ENCODE assay signal across 37 mouse cellular contexts in genomic region chr2:164445399-164446085, GRCm38 (mm10). TPM values are rescaled to one million over a fixed set of nuclear protein-coding genes. Genes with fewer than 3 reads are reported as not detected.
"Had no signal": no experiment of that assay in that cellular context is flagged by ENCODE, and none has a peak within 500 bp of the region (broad histone marks: within the 10 kb centered on the region; RNA-seq: fewer than 3 reads in every experiment).

No protein-coding gene starts in this region.

- H3K4me3 ChIP-seq: heart, adult 2 months; heart, embryonic 13.5 days; heart, embryonic 15.5 days; hindbrain, embryonic 13.5 days; hindbrain, embryonic 15.5 days; left cerebral cortex, adult 2 months; limb, embryonic 10.5 days; limb, embryonic 12.5 days had no signal

- DNase-seq: gastrocnemius, postnatal 14 days; gastrocnemius, postnatal 36 days; heart, adult 11 months; heart, adult 2 months; heart, postnatal 14 days; heart, postnatal 36 days; kidney, adult 11 months; kidney, postnatal 10 days; kidney, postnatal 25 days; layer of hippocampus, adult 9-11 months had no signal

- H3K9me3 ChIP-seq: heart, embryonic 13.5 days; heart, embryonic 15.5 days; hindbrain, embryonic 13.5 days; hindbrain, embryonic 15.5 days; limb, embryonic 10.5 days; limb, embryonic 12.5 days had no signal

- H3K9ac ChIP-seq: heart, embryonic 13.5 days; heart, embryonic 15.5 days; hindbrain, embryonic 13.5 days; hindbrain, embryonic 15.5 days; limb, embryonic 12.5 days; liver, embryonic 14.5 days had no signal

- H3K27ac ChIP-seq: heart, adult 2 months; heart, embryonic 13.5 days; heart, embryonic 15.5 days; hindbrain, embryonic 13.5 days; hindbrain, embryonic 15.5 days; hindbrain, postnatal 0 days; left cerebral cortex, adult 2 months; limb, embryonic 10.5 days; limb, embryonic 12.5 days; liver, embryonic 14.5 days had no signal

- H3K36me3 ChIP-seq: heart, embryonic 13.5 days; heart, embryonic 15.5 days; hindbrain, embryonic 13.5 days; hindbrain, embryonic 15.5 days; limb, embryonic 10.5 days; limb, embryonic 12.5 days had no signal

- ATAC-seq: hindbrain, postnatal 0 days; intestine, embryonic 16.5 days had no signal

- H3K4me2 ChIP-seq: heart, embryonic 11.5 days; heart, embryonic 13.5 days; heart, embryonic 15.5 days; hindbrain, embryonic 13.5 days; hindbrain, embryonic 15.5 days; limb, embryonic 12.5 days had no signal

RNA-seq across cellular contexts. Expression of gene Gm20458, which starts 15.2 kb away (rescaled TPM):
- total RNA-seq: hematopoietic stem cell, adult 5-6 weeks had no signal

RNA-seq across cellular contexts. Expression of gene Trp53tg5, which starts 28.0 kb away (rescaled TPM):
- total RNA-seq: gastrocnemius, adult 18-20 months; gastrocnemius, adult 8-10 months; gastrocnemius, postnatal 14 days; gastrocnemius, postnatal 36 days; heart, adult 2 months; heart, postnatal 14 days; heart, postnatal 36 days; hematopoietic stem cell, adult 5-6 weeks; hindbrain, postnatal 0 days; layer of hippocampus, adult 18-20 months; layer of hippocampus, adult 8-10 months; layer of hippocampus, postnatal 25 days; left cerebral cortex, adult 2 months; left cerebral cortex, postnatal 14 days; left cerebral cortex, postnatal 36 days had no signal
- polyA plus RNA-seq: gonadal fat pad, adult 2 months; heart, adult 2 months; heart, embryonic 11.5 days; heart, embryonic 13.5 days; heart, embryonic 15.5 days; heart, postnatal 0 days; hindbrain, embryonic 11.5 days; hindbrain, embryonic 15.5 days; hindbrain, postnatal 0 days; intestine, embryonic 14.5 days; intestine, embryonic 16.5 days; kidney, embryonic 14.5 days; kidney, embryonic 16.5 days; large intestine, adult 2 months; limb, embryonic 10.5 days; limb, embryonic 12.5 days; limb, embryonic 14.5 days; liver, embryonic 14.5 days had no signal

RNA-seq across cellular contexts. Expression of gene Dbndd2, which starts 40.4 kb away (rescaled TPM):
- total RNA-seq: hematopoietic stem cell, adult 5-6 weeks had no signal
